Mouse (Mus musculus) lung, adult 2 months (tissue): ENCODE data around the gene Map7d1.

Experiments
- CTCF ChIP-seq: fragments of 200-500 bp; IDR thresholded peaks from 2 replicates; pipeline ENCODE4 v1.5.1; 2011; ENCODE audit warnings: mild to moderate bottlenecking, low read length, control low read depth; ENCODE audit not compliant: insufficient read depth
- POLR2A ChIP-seq: fragments of 200-500 bp; IDR thresholded peaks from 2 replicates; pipeline ENCODE4 v1.6.1; 2011; ENCODE audit warnings: low read depth, mild to moderate bottlenecking, control low read depth, low read length, borderline replicate concordance; ENCODE audit errors: extremely low read depth

- TF ChIP-seq CTCF (no peak), POLR2A (no peak)
Measured at GRCm38 (mm10) chr4:126246202-126246889, 9.8 kb downstream of the Map7d1 start.
